Mouse (Mus musculus): ENCODE data around the gene Itpkc.

GRCm38 (mm10) chr7:27167475-27168094, 60.9 kb downstream of the Itpkc start:
- no peak for TF ChIP-seq EP300 (IDR thresholded peaks at IDR 0.05; ENCODE audit: low read depth)
- no peak for TF ChIP-seq CTCF (IDR thresholded peaks at IDR 0.05; ENCODE audit: low read depth)

Data from liver, embryonic 14.5 days (tissue).